Mouse (Mus musculus): Measurements from ENCODE around the gene Rhbdf2.

Rhbdf2 gene

GRCm38 (mm10) chr11:116550748-116551147, 76.1 kb downstream of the Rhbdf2 start:
- DNase-seq (ENCODE audit: low spot score), result no peak

- no peak for DNase-seq (ENCODE audit: low spot score)
These were observed 77.4 kb downstream of the Rhbdf2 start for GRCm38 (mm10) chr11:116549273-116550038.

GRCm38 (mm10) chr11:116548780-116549179, 78.0 kb downstream of the Rhbdf2 start:
- DNase-seq (ENCODE audit: low spot score), result no peak

Measured in ovary, postnatal 10 days (tissue).